Comparison of ENCODE assay signal across 24 mouse cellular contexts in the genomic region with DNA sequence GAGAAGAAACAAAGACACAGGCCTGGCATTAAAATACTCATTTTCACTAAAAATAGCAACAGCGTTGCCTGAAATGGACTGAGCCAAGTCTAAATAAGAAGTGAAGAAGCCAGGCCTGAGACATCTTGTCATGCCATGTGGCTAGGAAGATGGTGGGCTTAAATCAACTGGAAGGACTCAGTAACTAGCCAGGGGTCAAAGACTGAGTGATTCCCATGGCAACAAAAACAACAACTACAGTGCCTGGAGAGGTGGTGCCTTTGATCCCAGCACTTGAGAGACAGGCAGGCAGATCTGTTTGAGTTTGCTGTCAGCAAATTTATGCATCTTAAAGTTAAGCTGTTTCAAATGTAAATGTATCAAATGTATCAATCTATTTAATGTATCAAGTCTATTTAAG. TPM values are rescaled to one million over a fixed set of nuclear protein-coding genes. Genes with fewer than 3 reads are reported as not detected.
"Had no signal": no experiment of that assay in that cellular context is flagged by ENCODE, and none has a peak within 500 bp of the region (broad histone marks: within the 10 kb centered on the region; RNA-seq: fewer than 3 reads in every experiment).

No protein-coding gene starts in this region.

- H3K9me3 ChIP-seq: kidney, embryonic 15.5 days; limb, embryonic 10.5 days; limb, embryonic 13.5 days; liver, embryonic 12.5 days; liver, embryonic 15.5 days; lung, embryonic 15.5 days; megakaryocyte, embryonic 14.5 days; midbrain, embryonic 12.5 days; stomach, embryonic 15.5 days had no signal

- ATAC-seq: liver, embryonic 12.5 days had no signal

- H3K4me2 ChIP-seq: kidney, embryonic 15.5 days; limb, embryonic 13.5 days; liver, embryonic 12.5 days; liver, embryonic 15.5 days; lung, embryonic 15.5 days; midbrain, embryonic 12.5 days; stomach, embryonic 15.5 days had no signal

- H3K9ac ChIP-seq: kidney, embryonic 15.5 days; limb, embryonic 13.5 days; liver, embryonic 12.5 days; liver, embryonic 15.5 days; lung, embryonic 15.5 days; midbrain, embryonic 12.5 days; stomach, embryonic 15.5 days had no signal

- H3K27ac ChIP-seq: kidney, embryonic 15.5 days; limb, embryonic 10.5 days; limb, embryonic 13.5 days; liver, embryonic 15.5 days; lung, embryonic 15.5 days; midbrain, embryonic 12.5 days; stomach, embryonic 15.5 days had no signal

- H3K27me3 ChIP-seq: kidney, embryonic 15.5 days; limb, embryonic 13.5 days; liver, embryonic 12.5 days; liver, embryonic 15.5 days; lung, embryonic 15.5 days; megakaryocyte, embryonic 14.5 days; midbrain, embryonic 12.5 days; stomach, embryonic 15.5 days had no signal

- H3K36me3 ChIP-seq: kidney, embryonic 15.5 days; limb, embryonic 10.5 days; limb, embryonic 13.5 days; liver, embryonic 12.5 days; liver, embryonic 15.5 days; lung, embryonic 15.5 days; midbrain, embryonic 12.5 days; stomach, embryonic 15.5 days had no signal

- H3K4me3 ChIP-seq: kidney, embryonic 15.5 days; limb, embryonic 10.5 days; limb, embryonic 13.5 days; liver, embryonic 12.5 days; liver, embryonic 15.5 days; lung, embryonic 15.5 days; midbrain, embryonic 12.5 days; stomach, embryonic 15.5 days had no signal

- DNase-seq: kidney, adult 11 months; kidney, adult 8-10 months; kidney, postnatal 14 days; kidney, postnatal 4 days; liver; lung, adult 18-20 months; lung, postnatal 10 days; lung, postnatal 36 days; right cerebral cortex, postnatal 25 days; spleen, adult 18-20 months; thymus, postnatal 25 days had no signal

- H3K4me1 ChIP-seq: kidney, embryonic 15.5 days; limb, embryonic 10.5 days; limb, embryonic 13.5 days; lung, embryonic 15.5 days; stomach, embryonic 15.5 days had no signal

RNA-seq across cellular contexts. Expression of gene Treml1, which starts 19.4 kb away (rescaled TPM):
- total RNA-seq: layer of hippocampus, postnatal 25 days; left cerebral cortex, postnatal 25 days had no signal
- polyA plus RNA-seq: neural tube, embryonic 14.5 days had no signal

RNA-seq across cellular contexts. Expression of gene B430306N03Rik, which starts 24.3 kb away (rescaled TPM):
- polyA plus RNA-seq: limb, embryonic 10.5 days; neural tube, embryonic 11.5 days; neural tube, embryonic 14.5 days had no signal
